Mouse (Mus musculus): ENCODE measurements around the gene Rcc1. TPM values are rescaled to one million over a fixed set of nuclear protein-coding genes. Genes with fewer than 3 reads are reported as not detected.

Gene Rcc1
- polyA plus RNA-seq, 1 experiment from 2014 or later, result 97.8 TPM

DNA sequence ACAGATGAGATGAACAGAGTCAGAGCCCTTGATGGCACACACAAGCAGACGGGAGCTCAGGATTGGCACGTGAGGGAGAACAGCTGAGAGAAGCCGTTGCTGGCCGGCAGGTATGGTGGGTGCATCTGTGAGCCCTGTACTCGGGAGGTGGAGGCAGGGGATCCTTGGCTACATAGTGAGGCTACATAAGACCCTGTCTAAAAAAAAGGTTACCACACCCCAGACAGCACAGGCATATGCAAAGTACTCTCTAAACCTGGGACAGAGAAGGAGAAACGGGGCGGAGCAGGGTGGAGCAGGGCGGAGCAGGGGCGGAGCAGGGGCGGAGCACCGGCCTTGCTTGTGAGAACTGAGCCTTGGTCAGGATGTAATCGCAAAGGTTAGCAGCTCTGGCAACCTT lies 2.8 kb upstream of the Rcc1 start:
- no peak for DNase-seq (ENCODE audit: low spot score)

DNA sequence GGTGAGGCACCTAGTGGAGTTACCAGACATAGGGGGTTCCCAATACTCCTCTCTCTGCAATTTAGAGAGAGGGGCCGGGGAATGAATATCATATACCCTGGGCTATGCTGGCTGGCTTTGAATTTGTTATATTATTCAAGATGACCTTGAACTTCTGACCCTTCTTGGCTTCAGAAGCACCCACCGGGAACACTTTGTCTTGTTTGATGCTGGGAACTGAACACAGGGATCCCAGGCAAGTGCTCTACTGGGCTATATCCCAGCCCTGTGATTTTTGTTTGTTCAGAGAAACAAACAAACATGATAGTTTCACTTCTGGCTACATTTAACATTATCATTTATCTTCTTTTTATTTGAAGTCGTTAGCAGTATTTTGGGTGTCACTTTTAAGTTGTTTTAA lies 2.0 kb upstream of the Rcc1 start:
- DNase-seq (ENCODE audit: low spot score), result no peak

DNA sequence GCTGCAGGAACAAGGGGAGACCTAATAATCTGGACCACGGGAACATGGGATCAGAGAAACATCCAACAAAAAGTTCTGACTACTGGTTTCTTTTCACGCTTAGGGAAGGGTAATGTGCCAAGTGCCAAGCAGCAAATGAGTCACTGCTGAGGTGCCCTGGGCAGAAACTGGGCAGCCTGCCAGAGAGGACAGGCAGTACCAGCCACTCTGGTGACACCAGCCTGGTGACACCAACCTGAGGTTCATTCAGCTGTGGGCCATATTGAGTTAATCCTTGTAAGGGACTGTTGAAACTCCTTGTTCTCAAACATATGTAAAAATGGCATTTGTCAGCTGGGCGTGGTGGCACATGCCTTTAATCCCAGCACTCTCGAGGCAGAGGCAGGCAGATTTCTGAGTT lies 1.2 kb upstream of the Rcc1 start:
- DNase-seq (ENCODE audit: low spot score), result no peak

DNA sequence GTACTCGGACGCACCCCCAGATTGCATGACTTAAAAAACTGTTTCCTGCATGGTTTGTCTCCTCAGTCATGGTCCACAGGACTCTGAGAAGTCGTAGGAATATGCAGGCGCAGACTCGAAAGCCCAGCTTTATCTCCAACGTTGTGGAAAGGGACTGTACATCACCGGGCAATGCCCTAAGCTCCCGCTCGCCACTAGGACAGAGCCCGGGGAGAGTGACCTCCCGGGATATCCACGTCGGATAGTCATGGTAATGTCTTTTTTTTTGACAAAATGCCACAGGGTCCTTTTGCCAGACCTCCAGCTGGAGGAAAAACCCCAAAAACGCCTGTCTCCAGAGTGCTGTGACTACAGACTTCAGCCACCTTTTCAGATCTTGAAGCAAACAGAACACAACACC lies 666 bp downstream of the Rcc1 start:
- DNase-seq (ENCODE audit: low spot score), result peak; percentile 14

DNA sequence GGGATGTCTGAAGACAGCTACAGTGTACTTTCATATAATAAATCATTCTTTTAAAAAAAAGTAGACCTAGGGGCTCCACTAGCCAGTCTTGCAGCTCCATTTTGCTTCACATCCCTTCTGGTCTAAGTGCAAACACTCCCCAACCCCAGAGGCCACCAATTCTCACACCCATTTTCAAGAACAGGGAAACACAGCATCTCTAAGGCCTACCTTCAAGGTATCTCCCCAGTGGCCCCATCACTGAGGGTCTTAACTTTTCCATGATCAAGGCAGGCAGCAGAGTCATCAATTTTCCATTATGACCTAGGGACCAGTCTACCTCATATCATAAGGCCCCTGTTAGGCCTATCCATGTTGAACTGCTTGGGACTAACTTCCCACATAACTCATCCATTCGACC lies 2.0 kb downstream of the Rcc1 start:
- DNase-seq (ENCODE audit: low spot score), result no peak

DNA sequence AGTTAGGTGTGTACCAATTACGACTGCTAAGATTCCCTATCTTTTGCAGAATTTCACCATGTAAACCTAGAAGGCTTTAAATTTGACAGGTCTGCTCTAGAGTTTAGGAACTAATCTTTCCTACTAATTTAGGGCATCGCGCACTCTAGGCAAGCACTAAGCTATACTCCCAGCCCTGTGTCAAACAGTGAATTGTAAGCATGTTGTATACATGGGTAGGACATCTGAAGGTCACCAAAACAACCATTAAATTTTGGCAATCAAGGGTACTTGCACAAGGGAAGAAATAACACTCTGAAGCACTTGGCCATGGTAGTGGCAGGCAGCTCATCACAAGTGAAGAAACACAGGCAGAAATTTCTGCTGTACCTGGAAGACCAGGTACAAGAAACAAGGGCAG lies 2.6 kb downstream of the Rcc1 start:
- no peak for DNase-seq (ENCODE audit: low spot score)

DNA sequence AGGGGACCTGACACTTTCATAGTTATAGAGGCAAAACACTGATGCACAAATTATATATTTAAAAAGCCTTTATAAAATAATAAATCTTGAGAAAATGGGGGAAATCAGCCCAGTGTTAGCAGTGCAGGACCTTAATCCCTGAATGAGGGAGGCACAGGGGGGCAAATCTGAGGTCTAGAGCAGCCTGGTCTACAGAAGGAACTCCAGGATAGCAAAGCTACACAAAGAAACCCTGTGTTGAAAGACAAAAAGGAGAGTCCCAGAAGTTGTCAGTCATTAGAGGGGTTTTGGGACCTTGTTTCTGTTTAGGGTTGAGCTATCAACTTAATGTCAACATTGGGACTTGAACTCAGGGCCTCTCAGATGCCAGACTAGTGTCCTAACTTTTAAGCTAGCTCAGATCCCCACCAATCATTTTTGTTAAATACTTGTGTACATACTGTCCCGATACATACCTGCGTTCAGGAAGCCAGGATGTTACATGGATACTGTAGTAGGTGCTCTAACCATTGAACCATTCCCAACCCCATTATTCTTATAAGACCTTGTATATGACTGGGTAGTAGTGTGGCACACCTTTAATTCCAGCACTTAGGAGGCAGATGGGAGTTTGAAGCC lies 3.2 kb downstream of the Rcc1 start:
- no peak for DNase-seq (ENCODE audit: low spot score)

DNA sequence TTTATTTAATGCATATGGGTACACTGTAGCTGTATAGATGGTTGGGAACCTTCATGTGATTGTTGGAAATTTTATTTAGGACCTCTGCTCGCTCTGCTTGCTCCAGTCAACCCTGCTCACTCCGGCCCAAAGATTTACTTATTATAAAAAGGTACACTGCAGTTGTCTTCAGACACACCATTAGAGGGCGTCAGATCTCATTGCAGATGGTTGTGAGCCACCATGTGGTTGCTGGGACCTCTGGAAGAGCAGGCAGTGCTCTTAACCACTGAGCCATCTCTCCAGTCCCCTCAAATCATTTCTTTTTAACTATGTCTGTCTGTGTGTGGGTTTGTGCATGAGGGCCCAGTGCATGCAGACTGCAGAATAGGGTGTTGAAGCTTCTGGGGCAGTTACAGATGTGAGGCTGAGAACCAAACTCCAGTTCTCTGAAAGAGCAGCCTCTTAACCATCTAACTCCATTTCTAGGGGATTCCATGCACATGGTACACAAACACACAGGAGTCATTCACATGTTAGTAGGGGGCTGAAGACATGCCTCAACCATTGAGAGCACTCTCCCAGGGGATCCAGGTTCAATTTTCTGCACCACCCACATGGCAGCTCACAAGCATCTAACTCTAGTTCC lies 3.8 kb downstream of the Rcc1 start:
- DNase-seq (ENCODE audit: low spot score), result no peak

DNA sequence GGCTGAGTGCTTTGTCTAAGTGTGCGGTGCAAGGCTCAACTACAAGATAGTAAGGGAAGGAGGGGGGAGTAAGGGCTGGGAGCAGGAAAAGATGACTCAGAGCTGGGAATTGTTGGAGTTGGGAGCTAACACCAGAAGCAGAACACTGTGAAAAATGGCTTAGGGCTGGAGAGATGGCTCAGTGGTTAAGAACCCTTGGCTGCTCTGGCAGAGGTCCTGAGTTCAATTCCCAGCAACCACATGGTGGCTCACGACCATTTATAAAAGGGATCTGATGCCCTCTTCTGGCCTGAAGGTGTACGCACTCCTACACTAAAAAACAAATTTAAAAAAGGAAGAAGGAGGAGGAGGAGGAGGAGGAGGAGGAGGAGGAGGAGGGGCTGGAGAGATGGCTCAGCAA lies 6.7 kb downstream of the Rcc1 start:
- DNase-seq (ENCODE audit: low spot score), result no peak

DNA sequence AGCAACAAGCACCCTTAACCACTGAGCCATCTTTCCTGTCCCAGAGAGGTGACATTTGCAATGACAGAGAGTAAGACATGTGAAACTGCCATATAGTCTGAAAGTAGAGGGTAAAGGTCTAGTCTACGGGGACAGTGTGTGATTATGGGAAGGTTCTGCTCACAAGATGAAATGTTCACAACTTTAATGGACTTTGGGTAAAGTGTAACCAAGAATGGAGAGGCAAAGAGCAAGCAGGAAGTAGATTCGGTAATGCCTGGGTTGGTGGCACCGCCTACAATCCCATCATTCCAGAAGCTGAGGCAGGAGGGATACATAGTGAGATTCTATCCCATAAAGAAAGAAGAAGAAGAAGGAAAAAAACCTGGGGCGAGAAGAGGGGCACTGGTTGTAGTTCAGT lies 7.1 kb downstream of the Rcc1 start:
- DNase-seq (ENCODE audit: low spot score), result no peak

DNA sequence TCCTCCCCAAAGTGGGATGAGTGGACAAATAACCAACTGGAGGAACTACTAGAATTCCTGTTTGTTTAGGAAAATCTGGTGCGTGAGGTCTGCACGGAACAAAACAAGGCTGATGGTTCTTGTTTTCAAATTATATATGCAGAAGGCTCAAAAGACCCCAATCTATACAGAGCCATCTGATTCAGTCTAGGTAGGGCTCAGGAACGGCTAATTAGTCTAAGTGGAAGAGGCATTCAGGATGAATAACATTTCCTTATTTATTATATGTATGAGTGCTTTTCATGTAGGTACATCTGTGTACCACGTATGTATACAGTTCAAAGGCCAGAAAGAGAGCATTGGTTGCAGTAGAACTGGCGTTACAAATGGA lies 7.6 kb downstream of the Rcc1 start:
- no peak for DNase-seq (ENCODE audit: low spot score)

DNA sequence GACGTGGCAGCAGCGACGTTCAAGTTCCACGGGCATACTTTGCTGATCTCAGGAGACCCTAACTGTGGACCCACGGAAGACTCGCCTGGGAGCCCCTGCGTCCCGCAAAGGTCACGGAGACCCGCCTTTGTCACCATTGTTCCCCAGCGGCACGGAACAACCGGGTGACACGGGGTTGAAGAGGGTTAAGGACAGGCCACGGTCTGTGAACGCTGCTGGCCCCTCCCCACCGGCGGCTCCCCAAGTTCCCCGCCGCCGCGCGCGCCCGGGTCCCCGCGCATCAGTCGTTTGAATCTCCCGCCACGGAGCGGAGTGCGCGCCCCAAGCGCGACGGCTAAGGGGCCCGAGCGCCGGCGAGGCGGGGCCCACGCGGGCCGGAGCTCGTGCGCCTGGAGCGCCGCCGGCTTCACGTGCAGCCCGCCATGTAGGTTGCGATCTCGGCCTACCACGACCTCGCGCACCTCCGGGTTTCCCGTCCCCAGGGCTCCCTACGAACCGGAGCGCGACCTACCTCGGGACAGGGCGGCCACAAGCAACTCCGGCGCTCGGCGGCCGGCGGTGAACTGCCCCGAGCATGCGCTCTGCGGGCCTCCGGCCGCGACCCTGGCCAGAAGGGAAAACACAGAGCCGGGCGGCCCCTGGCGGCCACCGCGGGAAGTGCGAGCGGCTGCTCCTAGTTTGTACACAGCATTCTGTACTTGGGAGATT lies 8.1 kb downstream of the Rcc1 start:
- DNase-seq (ENCODE audit: low spot score), result peak; percentile 86

DNA sequence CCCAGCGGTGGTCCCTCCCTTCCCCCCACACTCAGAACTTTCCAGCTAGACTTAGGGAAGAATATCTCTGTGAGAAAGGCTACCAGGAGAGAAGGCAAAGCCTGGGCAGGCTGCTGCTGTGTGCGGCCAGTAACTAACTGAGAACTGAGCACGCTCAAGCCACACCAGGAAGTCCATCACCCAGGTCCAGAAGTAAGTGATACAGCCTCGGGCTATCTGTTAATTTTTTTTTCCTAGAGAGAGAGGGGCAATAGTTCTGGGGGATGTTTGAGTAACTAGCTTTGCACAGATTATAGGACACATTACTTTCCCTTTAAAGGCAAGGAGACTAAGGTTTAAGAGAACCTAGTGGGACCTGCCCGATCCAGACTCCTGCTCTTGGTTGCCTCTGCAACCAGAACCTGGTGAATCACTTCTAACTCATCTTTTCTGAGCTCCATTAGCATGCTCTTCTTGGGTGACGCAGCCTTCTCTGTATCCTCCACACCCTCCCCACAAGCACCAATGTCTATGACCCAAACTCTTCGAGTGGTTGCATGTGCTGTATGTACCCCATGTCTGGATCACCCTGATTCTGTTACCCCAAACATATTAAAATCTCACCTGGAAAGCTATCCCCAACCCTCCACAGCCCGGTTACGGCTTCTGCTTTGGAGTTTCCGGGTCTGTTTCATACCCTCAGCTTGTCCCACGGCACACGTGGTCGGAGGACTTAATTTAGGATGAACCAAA lies 8.8 kb downstream of the Rcc1 start:
- no peak for DNase-seq (ENCODE audit: low spot score)

DNA sequence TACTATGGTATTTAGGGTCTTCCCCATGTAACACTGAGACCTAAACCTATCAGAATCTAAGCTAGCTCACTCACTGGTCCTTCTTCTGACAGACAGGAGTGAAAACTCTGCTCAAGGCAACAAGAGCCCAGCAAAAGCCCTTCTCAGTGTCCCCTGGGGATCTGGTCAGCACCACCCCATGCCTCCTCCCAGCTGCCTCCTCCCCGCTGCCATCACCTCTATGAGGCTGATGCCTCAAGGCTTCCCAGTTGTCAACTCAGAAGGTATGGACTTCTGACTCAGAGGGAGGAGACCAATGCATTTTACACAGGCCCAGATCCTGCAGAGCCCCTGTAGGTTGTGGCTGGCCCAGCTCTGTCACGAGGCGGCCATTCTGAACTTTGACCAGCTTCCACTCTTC lies 12.0 kb downstream of the Rcc1 start:
- DNase-seq (ENCODE audit: low spot score), result no peak

DNA sequence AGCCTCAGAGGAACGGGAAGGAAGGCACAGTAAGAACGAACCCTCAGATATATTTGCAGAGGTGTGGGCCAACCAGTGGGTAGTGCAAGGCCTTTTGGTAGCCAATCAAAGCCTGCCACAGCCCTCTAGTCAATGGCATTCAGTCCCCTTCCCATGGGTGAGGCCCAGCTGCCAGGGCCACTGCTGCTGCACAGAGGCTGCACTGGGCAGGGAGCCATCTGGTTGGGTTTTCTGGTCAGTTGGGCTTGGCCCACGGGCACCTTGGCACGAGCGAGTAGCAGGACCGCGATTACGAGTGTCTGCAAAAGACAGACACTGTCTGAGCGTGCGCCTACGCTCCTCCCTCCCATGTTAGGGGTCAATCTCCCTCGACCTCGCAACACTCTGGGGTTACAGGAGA lies 14.5 kb downstream of the Rcc1 start:
- no peak for DNase-seq (ENCODE audit: low spot score)

DNA sequence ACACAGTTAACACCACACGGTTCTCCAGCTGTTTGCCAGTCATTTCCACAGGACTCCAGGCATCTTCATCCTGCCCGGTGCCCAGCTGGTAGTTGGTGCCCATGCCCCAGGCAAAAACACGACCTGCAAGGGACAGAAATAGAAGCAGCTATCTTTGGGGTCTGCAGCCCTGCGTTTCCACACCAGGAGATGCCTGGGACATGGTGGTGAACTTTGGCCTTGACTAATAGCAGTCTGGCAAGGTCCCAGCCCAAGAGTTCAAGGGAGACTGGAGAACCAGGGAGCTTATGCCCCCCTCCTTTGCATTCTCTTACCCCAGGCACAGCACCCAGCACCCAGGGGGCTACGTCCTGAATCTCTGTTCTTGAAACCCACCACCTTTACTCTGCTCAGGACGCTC lies 20.5 kb downstream of the Rcc1 start:
- DNase-seq (ENCODE audit: low spot score), result no peak

DNA sequence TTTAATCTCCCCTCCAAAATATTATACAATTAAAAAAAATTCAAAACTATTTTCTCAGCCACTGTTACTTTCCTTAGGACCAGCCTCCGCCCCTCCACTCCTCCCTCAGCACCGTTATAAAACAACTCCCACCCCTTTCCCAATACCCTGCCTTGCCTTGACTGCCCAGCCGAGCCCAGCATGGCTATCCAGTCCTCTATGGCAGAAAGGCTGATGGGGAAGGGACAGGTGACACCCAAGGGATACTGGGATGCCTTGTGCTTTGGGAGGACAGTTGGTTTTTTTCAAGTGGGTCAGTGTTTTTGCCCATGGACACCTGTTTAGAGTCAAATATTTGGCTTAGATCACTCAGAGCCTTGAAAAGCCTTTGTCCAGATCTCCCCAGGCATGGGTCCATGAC lies 21.4 kb downstream of the Rcc1 start:
- DNase-seq (ENCODE audit: low spot score), result no peak

DNA sequence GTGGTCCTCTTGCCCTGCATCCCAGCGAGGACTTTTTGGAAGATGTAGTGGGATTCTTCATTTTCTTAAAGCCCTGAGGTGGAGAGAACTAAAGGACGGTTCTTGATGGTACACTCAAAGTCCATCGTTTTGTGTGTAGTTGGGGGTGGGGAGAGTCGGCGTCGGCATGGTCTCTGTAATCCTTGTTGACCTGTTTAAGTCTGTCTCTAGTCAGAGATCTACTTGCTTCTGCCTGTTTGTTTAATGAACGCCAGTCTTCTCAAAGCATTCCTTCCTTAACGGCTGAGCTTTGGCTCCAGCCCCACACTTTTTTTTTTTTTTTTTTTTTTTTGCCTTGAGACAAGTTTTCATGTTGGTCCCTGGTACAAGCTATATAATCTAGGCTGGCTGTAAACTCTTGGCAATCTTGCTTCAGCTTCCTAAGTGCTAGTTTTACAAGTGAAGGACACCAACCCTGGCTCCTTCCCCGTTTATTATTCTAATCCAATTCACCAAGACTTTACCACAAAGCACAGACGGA lies 23.5 kb downstream of the Rcc1 start:
- DNase-seq (ENCODE audit: low spot score), result no peak

DNA sequence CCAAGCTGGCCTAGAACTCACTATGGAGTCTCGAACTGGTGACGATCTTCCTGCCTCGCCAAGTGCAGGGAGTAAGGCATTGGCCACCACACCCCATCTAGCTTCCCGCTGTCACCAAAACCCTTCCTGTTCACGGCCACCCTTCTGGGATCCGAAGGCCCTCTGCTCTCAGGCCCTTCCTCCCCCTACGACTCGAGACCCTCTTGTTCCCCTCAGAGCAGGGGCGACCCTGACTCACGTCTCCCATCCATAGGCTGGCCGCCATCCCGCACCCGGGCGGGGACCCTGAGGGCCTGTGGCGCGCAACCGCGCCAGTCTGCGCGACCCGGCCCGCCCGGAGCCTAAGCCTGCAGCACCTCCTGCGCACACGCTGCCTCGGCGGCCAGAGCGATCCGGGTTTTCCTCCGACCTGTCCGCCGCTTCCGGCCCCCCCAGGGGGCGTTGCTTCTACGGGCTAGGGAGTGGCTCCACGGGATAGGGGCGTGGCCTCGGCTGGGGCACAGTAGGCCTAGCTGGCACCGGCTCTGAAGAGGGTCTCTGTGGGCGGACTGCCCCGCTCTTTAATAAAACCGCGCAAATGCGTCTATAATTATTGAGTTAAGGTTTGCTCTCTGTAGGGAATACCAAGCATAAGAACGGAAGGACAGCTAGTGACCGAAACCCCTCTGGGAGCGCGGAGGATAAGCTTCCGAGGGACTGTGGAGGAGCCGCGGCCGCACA lies 24.1 kb downstream of the Rcc1 start, which contains the start of gene Trnau1ap:
TSS of gene Trnau1ap (minus strand) at position 424 of the 720 bp plus-strand sequence.
- DNase-seq (ENCODE audit: low spot score), result peak; percentile 89

DNA sequence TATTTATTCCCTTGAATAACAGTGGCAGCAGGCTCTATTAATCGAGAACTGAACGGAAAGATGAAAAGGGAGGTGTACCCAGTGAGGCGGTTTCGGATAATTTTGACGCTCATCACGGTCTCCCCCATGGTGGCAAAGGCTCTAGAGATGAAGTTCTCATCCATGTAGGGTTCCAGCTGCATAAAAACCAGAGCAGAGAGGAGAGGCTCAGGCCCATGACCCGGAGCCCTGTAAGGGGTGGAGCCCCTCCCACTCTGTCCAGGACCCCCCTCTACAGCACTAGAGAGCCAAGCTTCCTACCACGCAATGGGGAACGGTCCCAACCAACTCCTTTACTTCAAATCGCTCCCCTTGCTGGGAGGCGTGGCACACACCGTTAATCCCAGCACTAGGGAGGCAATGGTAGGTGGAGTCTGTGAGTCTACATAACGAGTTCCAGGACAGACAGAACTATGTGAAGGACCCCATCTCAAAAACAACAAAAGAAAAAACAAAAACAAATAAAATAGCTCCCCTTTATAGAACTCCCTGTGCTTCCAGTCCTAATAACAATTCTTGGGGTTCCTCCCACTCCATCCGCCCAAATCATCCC lies 24.9 kb downstream of the Rcc1 start:
- DNase-seq (ENCODE audit: low spot score), result no peak

DNA sequence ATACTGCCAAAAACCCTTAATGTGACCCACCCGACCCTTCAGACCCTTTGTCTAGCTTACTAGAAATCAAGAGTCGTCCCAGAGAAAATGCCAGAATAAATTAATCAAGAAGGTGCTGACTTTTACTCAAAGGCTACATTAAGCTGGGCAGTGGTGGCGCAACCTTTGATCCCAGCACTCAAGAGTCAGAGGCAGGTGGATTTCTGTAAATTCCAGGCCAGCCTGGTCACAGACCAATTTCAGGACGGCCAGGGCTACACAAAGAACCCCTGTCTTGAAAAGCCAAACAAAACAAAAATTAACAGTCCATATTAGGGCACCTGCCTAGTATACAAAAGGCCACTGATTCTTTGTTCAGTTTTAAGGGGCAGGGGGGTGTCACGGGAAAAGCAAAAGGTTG lies 26.9 kb downstream of the Rcc1 start:
- no peak for DNase-seq (ENCODE audit: low spot score)

Data from thymus, postnatal 0 days (tissue).